Mouse (Mus musculus) neural tube, embryonic 11.5 days (tissue): ENCODE results near the gene Kif16b. TPM values are rescaled to one million over a fixed set of nuclear protein-coding genes. Genes with fewer than 3 reads are reported as not detected.
A peak's percentile ranks its signal among the peaks of the same experiment; 100 is the strongest.
"Not testable (repeated sequence)": the region's sequence is repeated elsewhere in the genome, so short reads cannot be mapped to it uniquely, and the experiment has no call there.

Experiments
- ATAC-seq: fragments of 200-750 bp; cut with Nextera tagmentation; 2 replicates; pipeline ENCODE4 v1.8.0; 2017; ENCODE audit warnings: moderate number of reproducible peaks, mild to moderate bottlenecking, moderate TSS enrichment, moderate library complexity; ENCODE audit not compliant: insufficient read depth, low FRiP score, low TSS enrichment
- DNase-seq: peaks from one replicate; pipeline ENCODE4 v3.0.0-alpha.2; 2015; ENCODE audit warnings: low spot score
- H3K27ac ChIP-seq: fragments of 300-500 bp; sonication (generic); 2 replicates; pipeline ENCODE4 v1.5.1; 2014; ENCODE audit warnings: low read depth, mild to moderate bottlenecking, low read length
- H3K27me3 ChIP-seq: fragments of 300-500 bp; sonication (generic); 2 replicates; pipeline ENCODE4 v1.6.1; 2014; ENCODE audit warnings: mild to moderate bottlenecking, low read length, mixed read lengths; ENCODE audit not compliant: control insufficient read depth, insufficient read depth
- H3K36me3 ChIP-seq: fragments of 300-500 bp; sonication (generic); 2 replicates; pipeline ENCODE4 v1.6.1; 2014; ENCODE audit warnings: mild to moderate bottlenecking, low read length, moderate library complexity, mixed read lengths; ENCODE audit not compliant: control insufficient read depth, insufficient read depth
- H3K4me1 ChIP-seq: fragments of 300-500 bp; sonication (generic); 2 replicates; pipeline ENCODE4 v1.6.1; 2014; ENCODE audit warnings: low read length, mixed read lengths; ENCODE audit not compliant: control insufficient read depth, insufficient read depth
- H3K4me2 ChIP-seq: fragments of 300-500 bp; sonication (generic); 2 replicates; pipeline ENCODE4 v1.6.1; 2014; ENCODE audit warnings: low read depth, mild to moderate bottlenecking, moderate library complexity
- H3K4me3 ChIP-seq: fragments of 300-500 bp; sonication (generic); 2 replicates; pipeline ENCODE4 v1.5.1; 2014; ENCODE audit warnings: low read depth, low read length
- H3K9ac ChIP-seq: fragments of 300-500 bp; sonication (generic); 2 replicates; pipeline ENCODE4 v1.6.1; 2014; ENCODE audit warnings: mild to moderate bottlenecking, low read length
- H3K9me3 ChIP-seq: fragments of 300-500 bp; sonication (generic); 2 replicates; pipeline ENCODE4 v1.6.1; 2016; ENCODE audit warnings: low read length; ENCODE audit not compliant: control insufficient read depth
- WGBS: fragments of 180-500 bp; shearing (Covaris S2); extraction: QIAGEN DNeasy Blood & Tissue Kit; methylation state at CpG from one replicate; pipeline ENCODE4 v1.1.7; 2014; 5-methylcytosine and 5-hydroxymethylcytosine counted together
- polyA plus RNA-seq: library from polyadenylated mRNA; unstranded; fragments of >200 nt; fragmentation: Nextera tagmentation; extraction: Ambion mirVana; gene quantifications from 2 replicates; pipeline ENCODE4 v1.2.1, GENCODE M21; 2014

Kif16b gene
- polyA plus RNA-seq, 1 experiment from 2014 or later = 5.4 TPM

- no peaks in the 10 kb centered on the region for H3K4me1 ChIP-seq
- H3K27ac ChIP-seq = no peak overlapping the region
- no peak for ATAC-seq
- no peaks in the 10 kb centered on the region for H3K36me3 ChIP-seq
- no peak for DNase-seq
- WGBS = 77% methylated on average over 17 of the region's 17 CpGs
- no peak overlapping the region for H3K4me3 ChIP-seq
- H3K9me3 ChIP-seq = no peaks in the 10 kb centered on the region
- no peak overlapping the region for H3K4me2 ChIP-seq
- no peak overlapping the region for H3K9ac ChIP-seq
- no peaks in the 10 kb centered on the region for H3K27me3 ChIP-seq
These were observed 304.9 kb downstream of the Kif16b start for GRCm38 (mm10) chr2:142596176-142597170.

DNA sequence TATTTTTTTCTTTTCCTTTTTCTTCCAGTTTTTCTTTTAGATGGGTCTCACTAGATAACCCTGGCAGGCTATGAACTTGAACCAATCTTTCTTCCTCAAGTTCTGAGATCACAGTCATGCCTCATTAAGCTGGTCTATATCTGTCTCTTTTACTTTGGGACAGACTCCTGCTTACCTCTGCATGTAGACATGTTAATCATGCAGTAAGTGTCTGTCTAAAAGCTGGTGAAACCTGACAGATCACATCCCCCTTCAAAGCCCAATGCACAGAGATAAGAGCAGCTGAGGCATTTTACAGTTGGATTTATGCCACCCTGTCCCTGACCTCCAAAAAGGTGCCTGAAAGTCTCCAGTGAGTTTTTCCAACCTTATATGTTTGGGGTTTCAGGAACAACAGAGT is 310.4 kb downstream of the Kif16b start:
- Histone ChIP-seq H3K9me3 (no peaks in the 10 kb centered on the region), H3K4me2 (no peak overlapping the region), H3K4me1 (peaks cover 11% of the 10 kb centered on the region; the same call in 1 of the 2 replicates), H3K27ac (no peak overlapping the region), H3K4me3 (no peak overlapping the region), H3K27me3 (no peaks in the 10 kb centered on the region), H3K9ac (no peak overlapping the region), H3K36me3 (no peaks in the 10 kb centered on the region)
- ATAC-seq = no peak
- DNase-seq = no peak

- no peaks in the 10 kb centered on the region for H3K36me3 ChIP-seq
- no peak overlapping the region for H3K27ac ChIP-seq
- DNase-seq (peak; percentile 15), ATAC-seq (peak; percentile 56)
- 19% methylated on average over 6 of the region's 6 CpGs for WGBS
- H3K4me2 ChIP-seq = no peak overlapping the region
- no peaks in the 10 kb centered on the region for H3K27me3 ChIP-seq
- H3K4me3 ChIP-seq = no peak overlapping the region
- H3K9ac ChIP-seq = no peak overlapping the region
- peaks cover 11% of the 10 kb centered on the region; the same call in 1 of the 2 replicates for H3K4me1 ChIP-seq
- no peaks in the 10 kb centered on the region for H3K9me3 ChIP-seq
These were observed 311.0 kb downstream of the Kif16b start for GRCm38 (mm10) chr2:142590284-142590724.

- WGBS = 45% methylated on average over 14 of the region's 14 CpGs
- ATAC-seq (peak; percentile 67), DNase-seq (peak; percentile 58)
- Histone ChIP-seq H3K4me1 (peaks cover 11% of the 10 kb centered on the region; the same call in 1 of the 2 replicates), H3K9me3 (no peaks in the 10 kb centered on the region), H3K9ac (no peak overlapping the region), H3K36me3 (no peaks in the 10 kb centered on the region), H3K4me3 (no peak overlapping the region), H3K4me2 (no peak overlapping the region), H3K27me3 (no peaks in the 10 kb centered on the region), H3K27ac (peak overlapping the region; percentile 11)
These were observed 311.7 kb downstream of the Kif16b start for GRCm38 (mm10) chr2:142589403-142590283.

- no peak overlapping the region for H3K9ac ChIP-seq
- no peaks in the 10 kb centered on the region for H3K27me3 ChIP-seq
- ATAC-seq (no peak), DNase-seq (no peak)
- WGBS = 88% methylated on average over 5 of the region's 5 CpGs
- no peaks in the 10 kb centered on the region for H3K9me3 ChIP-seq
- H3K4me2 ChIP-seq = no peak overlapping the region
- H3K36me3 ChIP-seq = no peaks in the 10 kb centered on the region
- H3K27ac ChIP-seq = no peak overlapping the region
- H3K4me3 ChIP-seq = no peak overlapping the region
- H3K4me1 ChIP-seq = peaks cover 9% of the 10 kb centered on the region; the same call in 1 of the 2 replicates
These were observed 315.5 kb downstream of the Kif16b start for GRCm38 (mm10) chr2:142585845-142586244.

DNA sequence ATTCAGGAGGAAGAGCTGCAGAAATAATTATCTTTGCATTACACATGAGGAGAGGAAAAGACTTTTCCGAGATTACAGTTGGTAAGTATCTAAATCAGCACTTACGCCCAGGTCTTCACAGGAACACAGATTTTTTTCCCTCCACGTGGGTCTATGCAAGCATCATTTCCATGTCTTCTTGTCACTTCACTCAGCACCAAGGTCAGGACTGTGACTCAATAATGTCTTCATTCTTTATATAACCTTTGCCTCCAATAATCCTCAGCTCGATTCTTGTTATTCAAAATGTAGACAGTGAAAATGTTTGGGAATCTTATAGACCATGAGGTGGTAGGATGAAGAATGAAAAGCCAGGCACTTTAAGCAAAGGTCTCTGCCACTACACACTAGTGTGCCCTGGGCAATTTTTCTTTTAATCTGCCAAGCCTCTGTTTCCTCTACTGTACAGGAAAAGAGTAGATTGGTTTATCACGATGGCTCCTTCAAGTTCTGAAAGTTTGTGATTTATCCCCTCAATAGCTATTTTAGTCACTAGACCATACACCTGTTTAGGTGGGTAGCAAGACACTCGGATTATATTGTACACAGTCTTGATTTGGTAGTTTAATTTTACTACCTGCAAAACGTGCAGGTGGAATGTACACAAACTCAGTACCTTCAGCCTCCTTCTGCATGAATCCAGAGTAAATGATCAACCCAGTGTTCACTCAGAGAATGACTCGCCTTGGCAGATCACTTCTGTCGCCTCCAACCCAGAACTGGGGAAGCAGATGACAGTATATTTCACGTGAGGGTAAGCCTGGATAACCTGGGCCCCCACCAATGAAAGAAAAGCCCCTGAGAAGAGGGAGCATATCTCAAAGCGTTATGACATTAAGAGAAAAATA is 316.2 kb downstream of the Kif16b start:
- no peaks in the 10 kb centered on the region for H3K27me3 ChIP-seq
- 86% methylated on average over 11 of the region's 11 CpGs for WGBS

DNA sequence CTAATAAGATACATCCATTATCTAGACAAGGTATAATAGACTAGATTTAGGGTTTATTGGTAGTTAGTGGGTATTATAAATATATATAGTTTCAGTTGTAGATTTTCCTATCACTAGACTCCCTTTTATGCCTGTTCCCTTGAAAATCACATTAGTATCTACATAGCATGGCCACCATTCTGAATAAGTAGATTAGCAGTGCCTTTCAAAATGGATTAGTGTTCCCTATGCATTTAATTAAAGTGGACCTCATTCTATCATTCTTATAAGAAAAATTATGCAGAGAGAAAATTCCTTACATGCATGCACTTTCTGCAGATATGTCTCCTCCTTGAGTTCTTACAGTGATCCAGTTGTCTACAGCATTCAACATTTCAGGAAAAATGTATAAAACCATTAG is 320.9 kb downstream of the Kif16b start:
- H3K27me3 ChIP-seq = no peaks in the 10 kb centered on the region
- H3K9ac ChIP-seq = no peak overlapping the region
- DNase-seq (no peak), ATAC-seq (no peak)
- H3K4me3 ChIP-seq = no peak overlapping the region
- H3K9me3 ChIP-seq = no peaks in the 10 kb centered on the region
- H3K36me3 ChIP-seq = no peaks in the 10 kb centered on the region
- no peaks in the 10 kb centered on the region for H3K4me1 ChIP-seq
- no peak overlapping the region for H3K27ac ChIP-seq
- H3K4me2 ChIP-seq = no peak overlapping the region

More for the DNA sequence above, 316.2 kb downstream of the Kif16b start:
- H3K4me3 ChIP-seq = no peak overlapping the region
- ATAC-seq (no peak), DNase-seq (no peak)
- no peak overlapping the region for H3K9ac ChIP-seq
- H3K4me1 ChIP-seq = peaks cover 5% of the 10 kb centered on the region; the same call in 1 of the 2 replicates
- no peak overlapping the region for H3K4me2 ChIP-seq
- H3K36me3 ChIP-seq = no peaks in the 10 kb centered on the region
- no peak overlapping the region for H3K27ac ChIP-seq
- no peaks in the 10 kb centered on the region for H3K9me3 ChIP-seq

DNA sequence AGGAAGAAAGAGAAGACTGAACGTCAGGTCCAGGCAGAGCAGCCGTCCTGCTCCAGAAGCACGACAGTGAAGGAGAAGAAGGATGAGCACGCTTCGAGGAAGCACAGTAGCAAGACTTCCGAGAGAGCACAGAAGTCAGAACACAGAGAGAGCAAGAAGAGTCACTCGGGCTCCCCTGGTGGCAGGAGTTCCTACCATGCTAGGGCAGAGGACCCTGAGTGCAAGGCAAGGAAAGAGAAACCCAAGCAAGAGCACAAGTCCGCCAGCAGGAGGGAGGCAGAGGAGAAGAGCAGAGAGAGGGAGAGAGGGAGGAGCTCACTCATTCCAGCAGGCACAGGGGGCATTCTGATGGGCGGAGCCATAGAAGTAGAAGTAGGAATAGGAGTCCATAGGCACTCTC is 323.9 kb downstream of the Kif16b start:
- H3K9ac ChIP-seq, ATAC-seq, H3K4me3 ChIP-seq, H3K36me3 ChIP-seq, H3K4me2 ChIP-seq, H3K27ac ChIP-seq, H3K9me3 ChIP-seq, H3K4me1 ChIP-seq, H3K27me3 ChIP-seq, DNase-seq: not testable (repeated sequence)
- 68% methylated on average over 9 of the region's 9 CpGs for WGBS
